Mouse (Mus musculus): Measurements from ENCODE around the gene Fbxl15.

GRCm38 (mm10) chr19:46328081-46329030 is at the start of gene Fbxl15:
- TF ChIP-seq POLR2A (IDR thresholded peaks at IDR 0.05; ENCODE audit: insufficient read depth, low read depth, low read length) (peak; percentile 70), CTCF (IDR thresholded peaks at IDR 0.05; ENCODE audit: insufficient read depth, low read depth, low read length) (0 out of 2 replicates have a peak, but pooled peaks have one; percentile 2)

Measured in olfactory bulb, adult 2 months (tissue).